Mouse (Mus musculus): ENCODE results near the gene 4930442H23Rik. TPM values are rescaled to one million over a fixed set of nuclear protein-coding genes. Genes with fewer than 3 reads are reported as not detected.
"Not testable (repeated sequence)": the region's sequence is repeated elsewhere in the genome, so short reads cannot be mapped to it uniquely, and the experiment has no call there.

4930442H23Rik gene
- polyA plus RNA-seq, 1 experiment from 2014 or later: not detected

DNA sequence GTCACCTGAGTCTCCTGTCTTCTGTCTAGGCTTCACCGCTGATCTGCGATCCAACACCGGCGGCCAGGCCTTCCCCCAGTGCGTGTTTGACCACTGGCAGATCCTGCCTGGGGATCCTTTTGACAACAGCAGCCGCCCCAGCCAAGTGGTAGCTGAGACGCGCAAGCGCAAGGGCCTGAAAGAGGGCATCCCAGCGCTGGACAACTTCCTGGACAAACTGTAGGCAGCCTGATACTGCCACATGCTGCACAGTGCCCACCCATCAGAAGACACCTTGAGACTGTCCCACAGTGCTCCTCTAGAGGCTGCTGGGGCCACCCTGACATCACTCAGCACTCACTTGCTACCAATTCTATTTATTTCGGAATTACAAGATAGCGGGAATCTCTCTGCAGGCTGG, 1.8 kb downstream of the 4930442H23Rik start:
- H3K9ac ChIP-seq (replicated peaks; ENCODE audit: low read depth, low read length); H3K27me3 ChIP-seq (ENCODE audit: control insufficient read depth, insufficient read depth, low read length); H3K4me2 ChIP-seq (ENCODE audit: low read depth, low read length); H3K9me3 ChIP-seq (ENCODE audit: control insufficient read depth, low read length); H3K27ac ChIP-seq (ENCODE audit: low read depth, low read length); ATAC-seq (ENCODE audit: low read depth); H3K4me3 ChIP-seq (ENCODE audit: low read depth, low read length): not testable (repeated sequence)
- 83% methylated on average over 12 of the region's 12 CpGs for WGBS
- Histone ChIP-seq H3K36me3 (ENCODE audit: control insufficient read depth, insufficient read depth, low read length) (peaks cover 50% of the 10 kb centered on the region), H3K4me1 (ENCODE audit: control insufficient read depth, insufficient read depth, low read length) (peaks cover 16% of the 10 kb centered on the region)

DNA sequence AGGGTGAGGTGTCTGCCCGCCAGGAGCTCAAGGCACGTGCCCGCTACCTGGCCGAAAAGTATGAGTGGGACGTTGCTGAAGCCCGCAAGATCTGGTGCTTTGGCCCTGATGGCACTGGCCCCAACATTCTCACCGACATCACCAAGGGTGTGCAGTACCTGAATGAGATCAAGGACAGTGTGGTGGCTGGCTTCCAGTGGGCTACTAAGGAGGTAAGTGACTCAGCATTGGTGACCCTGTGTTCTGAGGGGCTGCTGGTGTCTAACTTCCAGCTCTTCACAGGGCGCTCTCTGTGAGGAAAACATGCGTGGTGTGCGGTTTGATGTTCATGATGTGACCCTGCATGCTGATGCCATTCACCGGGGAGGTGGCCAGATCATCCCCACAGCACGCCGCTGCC, 2.7 kb downstream of the 4930442H23Rik start:
- ATAC-seq (ENCODE audit: low read depth): no peak
- Histone ChIP-seq H3K4me3 (ENCODE audit: low read depth, low read length) (no peak overlapping the region), H3K36me3 (ENCODE audit: control insufficient read depth, insufficient read depth, low read length) (peaks cover 50% of the 10 kb centered on the region), H3K9me3 (ENCODE audit: control insufficient read depth, low read length) (no peaks in the 10 kb centered on the region), H3K27ac (ENCODE audit: low read depth, low read length) (no peak overlapping the region), H3K4me2 (ENCODE audit: low read depth, low read length) (no peak overlapping the region), H3K27me3 (ENCODE audit: control insufficient read depth, insufficient read depth, low read length) (no peaks in the 10 kb centered on the region), H3K9ac (replicated peaks; ENCODE audit: low read depth, low read length) (no peak overlapping the region), H3K4me1 (ENCODE audit: control insufficient read depth, insufficient read depth, low read length) (peaks cover 16% of the 10 kb centered on the region)
- 94% methylated on average over 13 of the region's 13 CpGs for WGBS

DNA sequence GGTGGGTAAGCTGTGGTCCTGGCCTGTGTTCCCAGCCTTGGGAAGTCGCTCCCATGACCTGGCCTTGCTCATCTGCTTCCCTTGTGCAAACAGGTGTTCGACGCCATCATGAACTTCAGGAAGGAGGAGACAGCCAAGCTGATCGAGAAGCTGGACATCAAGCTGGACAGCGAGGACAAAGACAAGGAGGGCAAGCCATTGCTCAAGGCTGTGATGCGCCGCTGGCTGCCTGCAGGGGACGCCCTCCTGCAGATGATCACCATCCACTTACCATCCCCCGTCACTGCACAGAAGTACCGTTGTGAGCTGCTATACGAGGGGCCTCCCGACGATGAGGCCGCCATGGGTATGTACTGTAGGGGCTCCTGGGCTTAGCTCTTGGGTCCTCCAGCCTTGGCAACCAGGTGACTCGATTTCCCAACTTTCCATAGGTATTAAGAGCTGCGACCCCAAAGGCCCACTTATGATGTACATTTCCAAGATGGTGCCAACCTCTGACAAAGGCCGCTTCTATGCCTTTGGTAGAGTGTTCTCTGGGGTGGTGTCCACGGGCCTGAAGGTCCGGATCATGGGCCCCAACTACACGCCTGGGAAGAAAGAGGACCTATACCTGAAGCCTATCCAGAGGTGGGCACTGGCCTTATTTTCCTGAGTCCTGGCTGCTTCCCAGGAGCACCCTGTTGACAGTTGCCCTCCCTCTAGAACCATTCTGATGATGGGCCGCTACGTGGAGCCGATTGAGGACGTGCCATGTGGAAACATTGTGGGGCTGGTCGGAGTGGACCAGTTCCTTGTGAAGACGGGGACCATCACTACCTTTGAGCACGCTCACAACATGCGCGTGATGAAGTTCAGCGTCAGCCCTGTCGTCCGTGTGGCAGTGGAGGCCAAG, 4.0 kb downstream of the 4930442H23Rik start:
- Histone ChIP-seq H3K4me2 (ENCODE audit: low read depth, low read length) (no peak overlapping the region), H3K36me3 (ENCODE audit: control insufficient read depth, insufficient read depth, low read length) (peaks cover 50% of the 10 kb centered on the region), H3K4me3 (ENCODE audit: low read depth, low read length) (no peak overlapping the region), H3K9ac (replicated peaks; ENCODE audit: low read depth, low read length) (no peak overlapping the region), H3K9me3 (ENCODE audit: control insufficient read depth, low read length) (no peaks in the 10 kb centered on the region), H3K27ac (ENCODE audit: low read depth, low read length) (no peak overlapping the region), H3K4me1 (ENCODE audit: control insufficient read depth, insufficient read depth, low read length) (peaks cover 16% of the 10 kb centered on the region), H3K27me3 (ENCODE audit: control insufficient read depth, insufficient read depth, low read length) (no peaks in the 10 kb centered on the region)
- WGBS: 93% methylated on average over 32 of the region's 32 CpGs
- no peak for ATAC-seq (ENCODE audit: low read depth)

DNA sequence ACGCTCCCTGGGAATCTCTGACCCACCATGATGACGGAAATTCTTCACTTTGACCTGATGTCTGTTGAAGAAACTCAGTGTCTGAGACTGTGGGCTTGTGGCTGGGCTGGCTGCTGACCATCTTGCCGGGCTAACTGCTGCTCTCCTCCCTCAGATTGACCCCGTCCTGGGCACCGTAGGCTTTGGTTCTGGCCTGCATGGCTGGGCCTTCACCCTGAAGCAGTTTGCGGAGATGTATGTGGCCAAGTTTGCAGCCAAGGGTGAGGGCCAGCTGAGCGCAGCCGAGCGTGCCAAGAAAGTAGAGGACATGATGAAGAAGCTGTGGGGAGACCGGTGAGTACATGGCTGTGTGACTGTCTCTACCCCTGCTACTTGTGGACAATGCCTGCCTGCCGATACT, 4.7 kb downstream of the 4930442H23Rik start:
- 91% methylated on average over 11 of the region's 11 CpGs for WGBS
- H3K36me3 ChIP-seq (ENCODE audit: control insufficient read depth, insufficient read depth, low read length): peaks cover 50% of the 10 kb centered on the region
- H3K9me3 ChIP-seq (ENCODE audit: control insufficient read depth, low read length): no peaks in the 10 kb centered on the region
- H3K27ac ChIP-seq (ENCODE audit: low read depth, low read length): no peak overlapping the region
- H3K4me1 ChIP-seq (ENCODE audit: control insufficient read depth, insufficient read depth, low read length): peaks cover 18% of the 10 kb centered on the region
- H3K4me2 ChIP-seq (ENCODE audit: low read depth, low read length): no peak overlapping the region
- ATAC-seq (ENCODE audit: low read depth): no peak
- no peak overlapping the region for H3K4me3 ChIP-seq (ENCODE audit: low read depth, low read length)
- H3K9ac ChIP-seq (replicated peaks; ENCODE audit: low read depth, low read length): peak overlapping the region; percentile 1; the same call in 1 of the 2 replicates
- no peaks in the 10 kb centered on the region for H3K27me3 ChIP-seq (ENCODE audit: control insufficient read depth, insufficient read depth, low read length)

DNA sequence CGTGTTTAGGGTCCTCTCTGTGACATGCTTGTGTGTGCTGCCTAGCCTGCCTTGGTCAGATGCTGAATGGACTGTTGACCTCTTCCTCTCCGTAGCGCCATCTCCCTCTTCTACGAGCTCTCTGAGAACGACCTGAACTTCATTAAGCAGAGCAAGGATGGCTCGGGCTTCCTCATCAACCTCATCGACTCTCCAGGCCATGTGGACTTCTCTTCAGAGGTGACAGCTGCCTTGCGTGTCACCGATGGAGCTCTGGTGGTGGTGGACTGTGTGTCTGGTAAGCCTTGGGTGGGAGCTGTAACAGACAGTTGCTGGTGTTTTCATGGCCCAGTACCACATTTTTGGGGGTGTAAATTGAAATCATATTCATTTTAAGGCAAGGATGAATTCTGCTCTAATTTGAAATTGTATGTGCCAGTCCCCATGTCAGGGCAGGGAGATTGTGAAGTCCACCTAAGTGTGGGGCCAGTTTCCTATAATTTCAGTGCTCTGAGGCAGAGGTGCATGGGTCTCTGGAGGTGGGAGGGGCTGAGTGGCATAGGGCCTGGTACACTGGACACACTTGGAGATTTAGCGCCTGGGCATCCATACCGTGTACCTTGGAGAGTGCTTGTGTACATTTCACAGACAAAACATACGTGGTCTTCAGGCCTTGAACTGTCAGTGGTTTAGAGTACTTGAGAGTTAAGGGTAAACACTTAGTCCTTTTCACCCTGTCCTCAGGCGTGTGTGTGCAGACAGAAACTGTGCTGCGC, 5.5 kb downstream of the 4930442H23Rik start:
- Histone ChIP-seq H3K9me3 (ENCODE audit: control insufficient read depth, low read length) (no peaks in the 10 kb centered on the region), H3K4me1 (ENCODE audit: control insufficient read depth, insufficient read depth, low read length) (peaks cover 17% of the 10 kb centered on the region), H3K9ac (replicated peaks; ENCODE audit: low read depth, low read length) (peak overlapping the region; percentile 97), H3K4me2 (ENCODE audit: low read depth, low read length) (peak overlapping the region; percentile 99), H3K27me3 (ENCODE audit: control insufficient read depth, insufficient read depth, low read length) (no peaks in the 10 kb centered on the region), H3K4me3 (ENCODE audit: low read depth, low read length) (peak overlapping the region; percentile 98), H3K36me3 (ENCODE audit: control insufficient read depth, insufficient read depth, low read length) (peaks cover 50% of the 10 kb centered on the region), H3K27ac (ENCODE audit: low read depth, low read length) (no peak overlapping the region)
- WGBS: 66% methylated on average over 14 of the region's 14 CpGs
- ATAC-seq (ENCODE audit: low read depth): no peak

DNA sequence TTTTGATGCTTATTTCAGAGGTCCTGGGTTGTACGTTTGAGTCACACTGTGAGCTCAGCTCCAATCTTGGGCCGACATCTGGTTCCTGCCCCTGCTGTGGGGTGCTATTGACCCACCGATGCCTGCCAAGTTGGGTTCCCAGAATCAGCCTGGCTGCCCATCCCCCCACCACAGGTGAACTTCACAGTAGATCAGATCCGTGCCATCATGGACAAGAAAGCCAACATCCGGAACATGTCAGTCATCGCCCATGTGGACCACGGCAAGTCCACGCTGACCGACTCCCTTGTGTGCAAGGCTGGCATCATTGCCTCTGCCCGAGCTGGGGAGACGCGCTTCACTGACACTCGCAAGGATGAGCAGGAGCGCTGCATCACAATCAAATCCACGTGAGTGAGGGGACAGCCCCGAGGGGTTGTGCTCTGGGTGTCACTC, 6.1 kb downstream of the 4930442H23Rik start:
- Histone ChIP-seq H3K36me3 (ENCODE audit: control insufficient read depth, insufficient read depth, low read length) (peaks cover 50% of the 10 kb centered on the region), H3K27me3 (ENCODE audit: control insufficient read depth, insufficient read depth, low read length) (no peaks in the 10 kb centered on the region), H3K4me2 (ENCODE audit: low read depth, low read length) (peak overlapping the region; percentile 99), H3K4me1 (ENCODE audit: control insufficient read depth, insufficient read depth, low read length) (peaks cover 17% of the 10 kb centered on the region), H3K9ac (replicated peaks; ENCODE audit: low read depth, low read length) (peak overlapping the region; percentile 97), H3K4me3 (ENCODE audit: low read depth, low read length) (peak overlapping the region; percentile 98), H3K27ac (ENCODE audit: low read depth, low read length) (peak overlapping the region; percentile 81; the same call in 1 of the 2 replicates), H3K9me3 (ENCODE audit: control insufficient read depth, low read length) (no peaks in the 10 kb centered on the region)
- no peak for ATAC-seq (ENCODE audit: low read depth)
- 14% methylated on average over 16 of the region's 16 CpGs for WGBS

DNA sequence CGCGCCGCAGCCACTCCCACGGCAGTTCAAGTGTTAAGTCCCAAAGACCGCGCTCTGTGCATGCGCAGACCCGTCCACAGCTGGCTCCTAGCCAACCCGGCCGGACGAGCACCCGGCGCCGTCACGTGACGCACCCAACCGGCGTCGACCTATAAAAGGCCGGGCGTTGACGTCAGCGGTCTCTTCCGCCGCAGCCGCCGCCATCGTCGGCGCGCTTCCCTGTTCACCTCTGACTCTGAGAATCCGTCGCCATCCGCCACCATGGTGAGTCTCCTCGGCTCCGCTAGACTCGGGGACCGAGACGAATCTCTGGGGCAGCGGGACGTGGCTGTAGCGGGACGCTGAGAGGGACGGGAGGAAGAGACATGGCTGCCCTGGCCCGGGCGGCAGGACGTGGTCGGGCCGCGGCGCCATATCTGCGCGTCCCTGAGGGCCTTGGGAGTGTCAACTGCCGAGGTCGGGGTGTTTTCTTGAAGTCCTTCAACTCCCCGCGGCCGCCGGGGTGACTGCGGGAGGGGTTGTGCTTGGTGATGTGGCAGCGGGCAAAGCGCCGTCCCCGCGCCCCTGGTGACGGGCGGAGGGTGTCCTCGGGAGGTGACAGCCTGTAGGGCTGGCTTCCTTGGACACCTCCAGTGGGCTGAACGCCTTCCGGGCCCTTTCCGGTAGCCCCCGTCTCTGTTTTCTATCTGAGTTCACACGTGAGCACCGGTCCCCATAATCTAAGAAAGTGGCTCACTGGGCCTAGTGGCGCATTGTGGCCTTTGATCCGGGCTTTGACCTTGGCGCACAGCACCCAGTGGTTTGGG, 7.0 kb downstream of the 4930442H23Rik start, which contains the start of gene Eef2:
Gene Eef2 (plus strand): TSS at position 166 of the 806 bp plus-strand sequence.
- ATAC-seq (ENCODE audit: low read depth): peak; percentile 69
- Histone ChIP-seq H3K36me3 (ENCODE audit: control insufficient read depth, insufficient read depth, low read length) (peaks cover 42% of the 10 kb centered on the region), H3K4me1 (ENCODE audit: control insufficient read depth, insufficient read depth, low read length) (peaks cover 17% of the 10 kb centered on the region), H3K4me2 (ENCODE audit: low read depth, low read length) (peak within 1 kb of the TSS; percentile 99), H3K9me3 (ENCODE audit: control insufficient read depth, low read length) (no peaks in the 10 kb centered on the region), H3K27ac (ENCODE audit: low read depth, low read length) (peak within 1 kb of the TSS; percentile 81), H3K4me3 (ENCODE audit: low read depth, low read length) (peak within 1 kb of the TSS; percentile 98), H3K27me3 (ENCODE audit: control insufficient read depth, insufficient read depth, low read length) (no peaks in the 10 kb centered on the region), H3K9ac (replicated peaks; ENCODE audit: low read depth, low read length) (peak within 1 kb of the TSS; percentile 97)
- WGBS: under 1% methylated on average over 77 of the region's 77 CpGs

DNA sequence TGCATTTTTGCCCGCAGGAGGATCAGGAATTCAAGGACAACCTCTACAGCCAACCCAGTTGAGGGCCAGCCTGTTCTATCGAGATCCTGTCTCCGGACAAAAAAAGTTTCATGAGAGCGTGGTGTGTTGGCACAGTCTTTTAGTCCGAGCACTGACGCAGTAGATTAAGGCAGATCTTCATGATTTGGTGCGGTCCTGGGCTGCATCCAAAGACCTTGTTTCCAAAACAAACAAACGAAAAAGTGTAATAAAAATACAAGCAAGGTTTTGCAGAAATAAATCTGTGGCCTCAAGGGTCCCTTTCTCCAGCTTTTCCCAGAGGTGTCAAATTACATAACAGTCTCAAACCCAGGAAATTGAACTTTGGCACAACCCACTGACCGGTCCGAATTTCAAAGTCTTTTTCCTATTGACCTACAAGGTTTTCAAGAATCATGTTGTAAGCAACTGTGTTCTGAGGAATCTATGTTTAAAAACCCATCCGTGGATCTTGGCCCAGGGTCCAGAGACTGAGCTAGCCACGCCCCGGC, 7.6 kb downstream of the 4930442H23Rik start:
- no peak for ATAC-seq (ENCODE audit: low read depth)
- Histone ChIP-seq H3K27me3 (ENCODE audit: control insufficient read depth, insufficient read depth, low read length) (no peaks in the 10 kb centered on the region), H3K27ac (ENCODE audit: low read depth, low read length) (peak overlapping the region; percentile 78), H3K4me1 (ENCODE audit: control insufficient read depth, insufficient read depth, low read length) (peaks cover 17% of the 10 kb centered on the region), H3K4me2 (ENCODE audit: low read depth, low read length) (peak overlapping the region; percentile 99), H3K4me3 (ENCODE audit: low read depth, low read length) (peak overlapping the region; percentile 98), H3K9me3 (ENCODE audit: control insufficient read depth, low read length) (no peaks in the 10 kb centered on the region), H3K36me3 (ENCODE audit: control insufficient read depth, insufficient read depth, low read length) (peaks cover 35% of the 10 kb centered on the region), H3K9ac (replicated peaks; ENCODE audit: low read depth, low read length) (no peak overlapping the region; the same call in 1 of the 2 replicates)
- WGBS: 5% methylated on average over 13 of the region's 13 CpGs

All from neural tube, embryonic 14.5 days (tissue).